Mouse (Mus musculus) limb, embryonic 15.5 days (tissue): ENCODE results near the gene Khdc1a. TPM values are rescaled to one million over a fixed set of nuclear protein-coding genes. Genes with fewer than 3 reads are reported as not detected.
"Not testable (repeated sequence)": the region's sequence is repeated elsewhere in the genome, so short reads cannot be mapped to it uniquely, and the experiment has no call there.

ENCODE experiments used
- ATAC-seq: fragments of 200-750 bp; cut with Nextera tagmentation; 2 replicates; pipeline ENCODE4 v1.8.0; 2017; ENCODE audit warnings: low read depth, moderate TSS enrichment; ENCODE audit not compliant: insufficient number of reproducible peaks, low FRiP score, low TSS enrichment
- H3K27ac ChIP-seq: fragments of 300-500 bp; sonication (generic); 2 replicates; pipeline ENCODE4 v1.5.1; 2015; ENCODE audit warnings: moderate library complexity, mild to moderate bottlenecking, inconsistent platforms
- H3K27me3 ChIP-seq: fragments of 300-500 bp; sonication (generic); 2 replicates; pipeline ENCODE4 v1.6.1; 2015; ENCODE audit warnings: inconsistent platforms
- H3K36me3 ChIP-seq: fragments of 300-500 bp; sonication (generic); 2 replicates; pipeline ENCODE4 v1.6.1; 2015; ENCODE audit warnings: inconsistent platforms
- H3K4me1 ChIP-seq: fragments of 300-500 bp; sonication (generic); 2 replicates; pipeline ENCODE4 v1.6.1; 2015; ENCODE audit warnings: inconsistent platforms
- H3K4me2 ChIP-seq: fragments of 300-500 bp; sonication (generic); 2 replicates; pipeline ENCODE4 v1.6.1; 2015; ENCODE audit warnings: mild to moderate bottlenecking, inconsistent platforms
- H3K4me3 ChIP-seq: fragments of 300-500 bp; sonication (generic); 2 replicates; pipeline ENCODE4 v1.5.1; 2015; ENCODE audit warnings: mild to moderate bottlenecking, inconsistent platforms
- H3K9ac ChIP-seq: fragments of 300-500 bp; sonication (generic); 2 replicates; pipeline ENCODE4 v1.6.1; 2015; ENCODE audit warnings: inconsistent platforms
- H3K9me3 ChIP-seq: fragments of 300-500 bp; sonication (generic); 2 replicates; pipeline ENCODE4 v1.6.1; 2016; ENCODE audit warnings: inconsistent platforms
- WGBS: fragments of 180-500 bp; shearing (Covaris S2); methylation state at CpG from one replicate; pipeline ENCODE4 v1.1.7; 2015; 5-methylcytosine and 5-hydroxymethylcytosine counted together
- polyA plus RNA-seq: library from polyadenylated mRNA; unstranded; fragments of >200 nt; fragmentation: Nextera tagmentation; extraction: Ambion mirVana; gene quantifications from 2 replicates; pipeline ENCODE4 v1.2.1, GENCODE M21; 2015

The Khdc1a gene
- polyA plus RNA-seq, 1 experiment from 2014 or later: not detected

DNA sequence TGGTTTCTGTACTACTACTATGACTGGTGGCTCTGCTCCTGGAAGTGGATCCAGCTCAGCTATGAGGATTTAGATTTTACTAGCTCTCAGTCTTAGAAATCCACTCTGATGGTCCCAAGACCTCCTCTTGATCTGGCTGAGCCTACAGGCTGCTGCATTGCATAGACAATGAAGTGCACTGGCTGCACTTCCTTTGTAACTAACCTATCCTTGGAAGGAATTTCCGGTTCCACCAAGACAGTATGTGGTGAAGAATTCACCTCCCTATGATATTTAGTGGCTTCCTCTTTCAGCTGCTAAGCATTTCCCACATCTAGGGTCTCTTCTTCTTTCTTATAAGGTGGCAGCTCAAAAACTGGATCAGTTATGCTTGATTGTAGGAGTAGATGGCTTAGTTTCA, 24.8 kb upstream of the Khdc1a start:
- no peak overlapping the region for H3K4me2 ChIP-seq
- no peak overlapping the region for H3K27ac ChIP-seq
- no peaks in the 10 kb centered on the region for H3K4me1 ChIP-seq
- no peak overlapping the region for H3K9ac ChIP-seq
- WGBS: 70% methylated on average over 1 of the region's 1 CpGs
- no peaks in the 10 kb centered on the region for H3K9me3 ChIP-seq
- ATAC-seq: no peak
- H3K4me3 ChIP-seq: no peak overlapping the region
- H3K36me3 ChIP-seq: no peaks in the 10 kb centered on the region
- H3K27me3 ChIP-seq: no peaks in the 10 kb centered on the region

DNA sequence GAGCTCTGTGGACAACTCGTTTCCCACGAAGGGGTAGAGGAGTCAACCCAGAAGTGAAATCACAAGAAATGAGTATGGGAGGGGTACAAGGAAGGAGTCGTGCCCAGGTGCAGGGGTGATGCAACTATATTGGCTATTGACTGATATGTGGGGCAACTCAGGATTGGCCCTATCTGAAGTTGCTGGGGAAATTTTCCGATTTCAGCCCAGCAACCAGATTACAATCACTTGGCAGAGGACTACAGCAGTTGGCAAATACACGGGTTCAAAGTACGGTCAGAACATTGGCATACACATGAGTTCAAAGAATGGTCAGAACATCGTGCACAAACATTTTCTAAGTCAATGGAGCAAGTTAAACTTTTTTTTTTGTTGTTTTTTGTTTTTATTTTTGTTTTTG, 22.7 kb upstream of the Khdc1a start:
- H3K4me3 ChIP-seq: no peak overlapping the region
- no peaks in the 10 kb centered on the region for H3K4me1 ChIP-seq
- no peak overlapping the region for H3K4me2 ChIP-seq
- ATAC-seq: no peak
- H3K9me3 ChIP-seq: no peaks in the 10 kb centered on the region
- no peaks in the 10 kb centered on the region for H3K27me3 ChIP-seq
- no peak overlapping the region for H3K27ac ChIP-seq
- WGBS: 86% methylated on average over 7 of the region's 7 CpGs
- no peaks in the 10 kb centered on the region for H3K36me3 ChIP-seq
- no peak overlapping the region for H3K9ac ChIP-seq

DNA sequence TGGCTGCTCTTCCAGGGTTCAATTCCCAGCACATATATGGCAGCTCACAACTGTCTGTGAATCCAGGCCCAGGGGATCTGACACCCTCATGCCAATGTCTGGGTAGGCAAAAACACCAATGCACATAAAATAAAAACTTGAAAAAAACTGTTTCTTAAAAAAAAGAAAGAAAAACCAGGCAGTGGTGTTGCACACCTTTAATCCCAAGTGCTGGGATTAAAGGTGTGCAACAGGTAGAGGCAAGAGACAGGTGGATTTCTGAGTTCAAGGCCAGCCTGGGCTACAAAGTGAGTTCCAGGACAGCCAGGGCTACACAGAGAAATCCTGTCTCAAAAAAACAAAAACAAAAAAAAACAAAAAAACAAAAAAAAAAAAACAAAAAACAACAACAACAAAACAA, 18.3 kb upstream of the Khdc1a start:
- H3K27me3 ChIP-seq, ATAC-seq, H3K4me2 ChIP-seq: not testable (repeated sequence)

DNA sequence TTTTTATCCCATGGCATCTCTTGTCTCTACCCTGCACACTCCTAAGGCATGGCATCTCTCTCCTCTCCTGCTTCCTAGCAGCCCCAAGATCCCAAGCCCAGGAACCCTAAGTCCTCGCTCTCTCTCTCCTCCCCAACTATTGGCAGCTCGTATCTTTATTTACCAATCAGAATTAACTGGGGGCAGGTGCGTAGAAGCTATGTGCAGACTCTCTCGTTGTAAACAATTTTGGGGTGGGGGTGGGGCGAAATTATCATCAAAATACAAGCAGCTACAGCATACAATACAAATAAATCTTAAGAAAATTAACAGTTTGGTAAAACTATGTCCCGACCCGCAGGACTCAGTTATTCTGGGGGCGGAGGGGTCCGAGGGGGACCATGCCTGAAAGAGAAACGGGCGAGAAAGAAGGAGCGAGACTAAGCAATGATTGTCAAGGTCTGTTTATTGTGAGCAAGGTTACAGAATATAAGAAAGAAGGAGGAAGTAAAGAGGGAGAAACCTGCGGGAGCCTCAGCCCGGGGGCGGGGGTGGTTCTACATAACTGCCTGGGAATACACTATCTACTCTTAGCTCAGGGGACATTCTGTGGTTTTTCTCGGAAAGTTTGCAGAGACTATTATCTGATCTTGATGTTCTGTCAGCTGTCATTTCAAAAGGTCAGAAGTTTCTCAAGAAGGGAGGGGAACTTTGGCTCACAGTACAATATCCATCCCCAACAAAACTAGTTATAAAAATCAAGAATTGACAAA, 16.0 kb upstream of the Khdc1a start:
- H3K4me2 ChIP-seq: no peak overlapping the region

More for the DNA sequence above, 18.3 kb upstream of the Khdc1a start:
- not testable (repeated sequence) for H3K9ac ChIP-seq, H3K4me1 ChIP-seq, H3K9me3 ChIP-seq, H3K36me3 ChIP-seq, H3K27ac ChIP-seq, H3K4me3 ChIP-seq

DNA sequence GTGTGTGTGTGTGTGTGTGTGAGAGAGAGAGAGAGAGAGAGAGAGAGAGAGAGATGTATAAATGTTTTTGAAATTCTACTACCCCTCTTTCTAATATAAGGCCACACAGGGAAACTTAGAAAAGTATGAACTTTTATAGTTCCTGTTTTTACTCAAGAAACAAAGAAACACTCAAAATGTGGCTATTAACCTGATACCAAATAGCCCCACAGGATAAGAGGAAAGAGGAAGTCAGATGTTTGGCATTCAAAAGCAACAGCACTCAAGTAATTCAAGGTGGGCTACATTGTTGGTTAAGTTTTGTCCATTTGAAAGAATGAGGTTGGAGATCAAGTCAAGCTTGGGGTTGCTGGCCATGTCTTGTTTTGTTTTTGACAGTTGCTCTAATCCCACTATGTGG, 13.6 kb upstream of the Khdc1a start:
- Histone ChIP-seq H3K9ac (no peak overlapping the region), H3K36me3 (no peaks in the 10 kb centered on the region), H3K9me3 (no peaks in the 10 kb centered on the region), H3K4me3 (no peak overlapping the region), H3K4me2 (no peak overlapping the region), H3K27ac (no peak overlapping the region), H3K4me1 (no peaks in the 10 kb centered on the region), H3K27me3 (no peaks in the 10 kb centered on the region)
- no peak for ATAC-seq

More for the DNA sequence above, 16.0 kb upstream of the Khdc1a start:
- ATAC-seq: no peak
- no peak overlapping the region for H3K4me3 ChIP-seq
- no peak overlapping the region for H3K9ac ChIP-seq
- H3K27ac ChIP-seq: no peak overlapping the region
- no peaks in the 10 kb centered on the region for H3K27me3 ChIP-seq
- no peaks in the 10 kb centered on the region for H3K4me1 ChIP-seq
- no peaks in the 10 kb centered on the region for H3K9me3 ChIP-seq
- WGBS: 77% methylated on average over 16 of the region's 16 CpGs
- no peaks in the 10 kb centered on the region for H3K36me3 ChIP-seq

DNA sequence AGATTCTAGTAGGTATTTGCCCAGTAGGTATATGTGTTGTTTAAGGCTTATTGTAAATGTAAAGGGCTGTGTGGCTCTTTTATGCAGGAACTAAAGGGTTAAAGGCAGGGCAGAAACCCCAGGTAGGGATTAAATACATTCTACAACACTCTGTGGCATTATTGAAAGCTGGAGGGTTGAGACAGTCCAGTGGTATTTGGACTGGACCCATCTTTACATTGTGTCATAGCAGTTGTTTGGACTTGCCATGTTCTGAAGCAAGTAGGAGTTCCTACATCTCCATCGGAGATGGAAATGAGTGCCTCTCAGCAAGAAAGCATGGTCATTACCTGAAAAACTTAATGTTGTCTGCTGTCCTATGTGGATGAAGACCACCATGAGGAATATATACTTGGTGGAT, 8.7 kb upstream of the Khdc1a start:
- WGBS: 96% methylated on average over 1 of the region's 1 CpGs
- H3K27ac ChIP-seq: no peak overlapping the region

DNA sequence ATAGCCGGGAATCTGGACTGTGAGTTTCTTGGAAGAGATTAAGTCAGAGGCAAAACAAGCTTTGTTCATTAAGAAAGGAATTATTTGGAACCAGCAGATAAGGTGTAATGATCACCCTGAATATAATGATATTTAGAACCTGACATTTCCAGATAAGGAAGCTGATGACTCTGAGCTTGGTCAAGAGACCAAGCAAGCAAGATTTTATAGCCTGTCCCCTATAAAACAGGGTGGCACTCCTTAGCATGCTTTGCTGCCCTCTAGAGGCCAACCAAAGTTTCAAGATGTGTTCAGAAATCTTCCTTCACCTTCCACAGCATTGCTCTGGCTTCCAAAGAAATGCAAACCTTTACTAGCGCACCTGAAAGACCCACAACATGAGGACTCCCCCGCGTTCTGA, 5.2 kb upstream of the Khdc1a start:
- Histone ChIP-seq H3K4me3 (no peak overlapping the region), H3K36me3 (no peaks in the 10 kb centered on the region), H3K9ac (no peak overlapping the region), H3K27ac (no peak overlapping the region), H3K4me1 (no peaks in the 10 kb centered on the region), H3K9me3 (no peaks in the 10 kb centered on the region), H3K4me2 (no peak overlapping the region), H3K27me3 (no peaks in the 10 kb centered on the region)
- ATAC-seq: no peak
- 65% methylated on average over 4 of the region's 4 CpGs for WGBS

More for the DNA sequence above, 8.7 kb upstream of the Khdc1a start:
- H3K36me3 ChIP-seq: no peaks in the 10 kb centered on the region
- no peak overlapping the region for H3K9ac ChIP-seq
- H3K9me3 ChIP-seq: no peaks in the 10 kb centered on the region
- H3K27me3 ChIP-seq: no peaks in the 10 kb centered on the region
- no peak overlapping the region for H3K4me2 ChIP-seq
- no peak overlapping the region for H3K4me3 ChIP-seq
- ATAC-seq: no peak
- H3K4me1 ChIP-seq: no peaks in the 10 kb centered on the region

DNA sequence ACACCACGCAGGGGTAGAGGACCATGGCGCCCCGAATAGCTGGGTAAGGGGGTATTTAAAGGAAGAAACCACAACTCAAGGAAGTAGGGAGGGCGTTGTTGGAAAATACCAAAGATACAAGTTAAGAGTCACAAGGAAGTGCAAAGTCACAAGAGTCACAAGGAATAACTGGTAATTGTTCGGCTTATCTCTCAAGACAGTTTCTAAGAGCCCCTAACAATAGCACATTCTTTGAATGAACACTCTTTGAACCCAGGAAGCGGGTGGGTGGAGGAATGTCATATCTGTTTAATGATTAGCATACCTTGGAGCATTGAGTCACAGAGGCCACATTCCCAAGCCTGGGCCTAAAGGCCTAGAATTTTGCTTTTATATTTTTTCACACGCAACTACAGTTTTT, 4.7 kb upstream of the Khdc1a start:
- H3K36me3 ChIP-seq: not testable (repeated sequence)

DNA sequence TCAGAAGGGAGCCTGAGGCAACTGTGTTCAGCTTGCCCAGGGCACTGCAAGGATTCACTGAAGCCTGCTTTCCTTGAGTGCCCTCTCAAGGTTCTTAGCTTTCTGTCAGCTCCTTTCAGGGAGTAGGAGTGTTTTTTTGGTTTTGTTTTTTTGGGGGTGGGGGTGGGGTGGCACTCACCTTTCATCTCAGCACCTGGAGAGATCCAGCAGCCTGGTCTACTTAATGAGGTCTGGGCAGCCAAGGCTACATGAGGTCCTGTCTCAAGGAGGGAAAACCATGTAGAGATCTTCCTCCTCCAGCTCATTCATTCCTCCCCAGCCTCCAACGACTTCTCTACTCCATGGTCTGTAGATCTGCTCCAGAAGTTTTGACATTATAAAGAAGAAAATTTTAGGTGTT, 18.6 kb downstream of the Khdc1a start, which contains the start of gene Khdc1c:
Khdc1c (plus strand) TSS at position 301 of the 400 bp plus-strand sequence.
- H3K9ac ChIP-seq, H3K9me3 ChIP-seq, H3K27me3 ChIP-seq, H3K4me2 ChIP-seq, H3K4me1 ChIP-seq, H3K36me3 ChIP-seq, H3K27ac ChIP-seq, H3K4me3 ChIP-seq, ATAC-seq: not testable (repeated sequence)
- 73% methylated on average over 1 of the region's 1 CpGs for WGBS

More for the DNA sequence above, 4.7 kb upstream of the Khdc1a start:
- 86% methylated on average over 7 of the region's 7 CpGs for WGBS
- H3K27me3 ChIP-seq, H3K27ac ChIP-seq, ATAC-seq, H3K9ac ChIP-seq, H3K9me3 ChIP-seq, H3K4me1 ChIP-seq, H3K4me2 ChIP-seq, H3K4me3 ChIP-seq: not testable (repeated sequence)

DNA sequence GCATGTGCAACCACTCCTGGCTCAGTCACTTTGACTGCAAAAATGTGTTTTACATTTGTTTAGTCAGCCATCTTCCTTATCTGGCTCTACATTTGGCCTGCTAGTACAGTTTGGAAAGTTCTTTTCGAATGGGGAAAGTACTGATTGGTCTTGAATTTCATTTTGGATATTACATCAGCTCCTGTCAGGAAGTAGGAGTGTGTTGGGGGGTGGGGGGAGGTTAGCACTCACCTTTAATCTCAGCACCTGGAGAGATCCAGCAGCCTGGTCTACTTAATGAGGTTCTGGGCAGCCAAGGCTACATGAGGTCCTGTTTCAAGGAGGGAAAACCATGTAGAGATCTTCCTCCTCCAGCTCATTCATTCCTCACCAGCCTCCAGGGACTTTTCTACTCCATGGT, 33.8 kb downstream of the Khdc1a start, which contains the start of gene Khdc1b:
Khdc1b (plus strand) TSS at position 301 of the 400 bp plus-strand sequence.
- Histone ChIP-seq H3K4me2 (no peak within 1 kb of the TSS), H3K4me1 (no peaks in the 10 kb centered on the region), H3K4me3 (no peak within 1 kb of the TSS), H3K27me3 (no peaks in the 10 kb centered on the region), H3K9ac (no peak within 1 kb of the TSS), H3K27ac (no peak within 1 kb of the TSS), H3K36me3 (no peaks in the 10 kb centered on the region), H3K9me3 (no peaks in the 10 kb centered on the region)
- WGBS: 86% methylated on average over 1 of the region's 1 CpGs
- no peak for ATAC-seq

DNA sequence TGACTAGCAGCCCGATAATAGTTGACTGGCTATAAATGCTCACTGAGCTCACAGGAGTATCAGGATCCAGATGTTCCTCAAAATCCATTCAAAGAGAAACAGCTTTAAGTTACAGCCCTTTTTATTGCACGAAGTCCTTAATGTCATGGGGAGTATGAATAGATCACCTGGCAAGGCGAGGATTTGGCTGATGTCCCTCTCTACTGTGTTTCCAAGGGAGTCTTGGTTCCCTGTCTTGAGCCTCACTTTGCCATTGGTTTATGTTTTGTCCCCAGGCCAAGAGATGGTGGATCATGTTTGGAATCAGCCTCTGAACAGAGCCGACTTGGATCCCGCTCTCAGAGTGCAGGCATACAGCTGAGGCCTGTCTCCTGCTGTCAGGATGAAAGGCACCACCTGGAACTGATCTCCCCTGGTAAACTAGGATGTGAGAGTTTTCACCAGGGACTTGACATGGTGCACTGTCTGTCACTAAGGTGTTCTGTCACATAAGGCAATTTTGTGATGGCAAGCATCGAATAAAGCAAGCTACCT, 41.8 kb downstream of the Khdc1a start:
- Histone ChIP-seq H3K27me3 (no peaks in the 10 kb centered on the region), H3K36me3 (no peaks in the 10 kb centered on the region), H3K27ac (no peak overlapping the region), H3K4me1 (no peaks in the 10 kb centered on the region), H3K4me3 (no peak overlapping the region), H3K4me2 (no peak overlapping the region), H3K9me3 (no peaks in the 10 kb centered on the region), H3K9ac (no peak overlapping the region)
- ATAC-seq: peak; percentile 18; the same call in 1 of the 2 replicates
- 45% methylated on average over 6 of the region's 6 CpGs for WGBS
